Mouse (Mus musculus): Measurements from ENCODE around the gene Zfp764.
"Not testable (repeated sequence)": the region's sequence is repeated elsewhere in the genome, so short reads cannot be mapped to it uniquely, and the experiment has no call there.

Zfp764 gene

DNA sequence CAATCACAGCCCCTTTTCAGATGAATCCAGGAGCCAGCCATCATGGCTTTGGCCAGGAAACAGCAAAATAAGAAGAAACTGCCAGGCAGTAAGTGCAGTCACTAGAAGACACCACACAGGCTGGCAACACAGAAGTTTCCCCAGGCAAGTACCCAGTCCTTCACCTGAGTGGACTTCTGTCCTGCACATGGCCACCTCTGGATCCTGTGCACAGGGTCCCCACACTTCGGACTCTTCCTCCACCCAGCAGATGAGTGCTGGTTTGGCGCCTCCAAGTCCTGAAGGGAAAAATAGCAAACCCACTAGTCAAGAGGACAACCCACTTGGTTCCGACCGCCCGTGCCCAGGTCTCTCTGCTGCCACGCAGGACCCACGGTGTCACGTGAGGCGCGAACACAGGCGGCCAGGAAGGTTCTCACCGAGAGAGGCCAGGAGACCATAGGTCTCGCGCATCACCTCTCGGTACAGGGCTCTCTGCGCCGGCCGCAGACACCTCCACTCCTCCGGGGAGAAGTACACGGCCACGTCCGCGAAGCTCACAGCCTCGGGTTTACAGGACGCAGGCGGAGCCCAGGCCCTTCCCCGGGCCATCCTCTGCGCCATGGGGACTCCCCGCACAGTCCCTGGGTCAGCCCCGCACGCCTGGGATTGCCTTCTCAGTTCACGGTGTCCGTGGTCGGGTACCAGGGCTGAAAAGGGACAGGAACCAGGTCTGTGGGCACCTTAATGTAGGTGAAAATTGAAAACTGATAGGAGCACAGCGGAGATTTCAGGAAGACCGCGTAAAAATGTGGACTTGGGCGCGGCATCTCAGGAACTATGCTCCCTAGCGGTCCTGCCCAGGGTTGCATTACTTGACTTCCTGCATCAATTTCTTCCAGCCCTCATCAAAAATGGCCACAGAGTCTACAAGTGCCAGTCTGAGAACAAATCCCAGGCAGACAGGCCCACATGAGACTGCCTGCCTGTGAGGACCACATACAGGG, at the start of gene Zfp764:
Zfp764 (minus strand) TSS at position 821 of the 986 bp plus-strand sequence.
- DNase-seq (ENCODE audit: low read depth): peak; percentile 87

GRCm38 (mm10) chr7:127454905-127455304, 48.3 kb upstream of the Zfp764 start:
- no peak for DNase-seq (ENCODE audit: low read depth)

DNA sequence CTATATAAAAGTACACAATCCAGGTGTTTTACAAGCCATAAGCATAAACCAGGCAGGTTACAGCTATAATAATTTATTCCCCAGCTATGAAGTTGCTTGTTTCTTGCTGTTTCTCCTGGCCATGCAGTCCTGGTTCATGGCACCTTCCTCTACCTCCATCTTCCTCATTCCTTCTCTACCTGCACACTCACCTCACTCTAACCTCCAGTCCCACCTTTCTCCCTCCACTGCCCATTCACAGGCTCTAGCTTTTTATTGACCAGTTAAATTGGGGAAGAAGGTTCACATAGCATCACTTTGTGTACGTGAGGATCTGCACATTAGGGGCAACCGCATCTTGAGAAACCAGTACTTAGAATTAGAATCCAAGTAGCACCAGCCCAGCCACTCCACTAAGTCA, 46.4 kb upstream of the Zfp764 start:
- DNase-seq (ENCODE audit: low read depth): no peak

- DNase-seq (ENCODE audit: low read depth): no peak
Observed at GRCm38 (mm10) chr7:127449966-127450365, 43.3 kb upstream of the Zfp764 start.

DNA sequence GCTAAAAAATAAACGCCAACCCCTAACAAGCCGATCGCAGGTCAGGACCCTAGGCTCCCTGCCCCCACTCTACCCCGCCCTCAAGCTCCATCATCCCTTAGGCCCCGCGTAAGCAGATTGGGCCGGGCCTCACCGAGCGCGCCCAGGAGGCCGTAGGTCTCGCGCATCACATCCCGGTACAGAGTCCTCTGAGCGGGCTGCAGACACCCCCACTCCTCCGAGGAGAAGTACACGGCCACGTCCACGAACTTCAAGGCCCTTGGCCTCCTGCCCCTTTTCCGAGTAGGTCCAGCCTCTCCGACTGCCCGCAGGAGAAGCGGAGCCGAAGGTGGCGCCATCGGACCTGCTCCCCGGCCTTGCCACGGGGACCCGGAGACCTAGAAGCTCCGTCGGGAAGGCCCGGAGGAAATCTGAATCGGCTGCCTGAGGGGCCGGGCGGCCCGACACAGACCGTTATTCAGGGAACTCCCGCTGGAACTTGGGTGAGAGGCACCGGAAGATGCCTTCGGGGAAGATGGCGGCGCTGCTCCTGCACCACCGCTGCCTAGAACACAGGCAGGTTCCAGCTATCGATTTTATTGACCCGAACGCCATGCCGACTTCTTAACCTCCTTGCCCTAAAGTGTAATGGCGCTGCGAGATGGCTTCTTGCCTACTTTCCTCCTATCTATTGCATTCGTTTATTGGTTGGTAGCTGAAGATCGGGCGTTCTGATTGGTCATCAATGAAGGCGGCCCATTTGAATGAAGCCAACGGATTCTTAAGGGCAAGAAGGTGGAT, 42.1 kb upstream of the Zfp764 start, which contains the start of gene Zfp689:
Zfp689 (minus strand) TSS at position 638 of the 780 bp plus-strand sequence.
- peak; percentile 96 for DNase-seq (ENCODE audit: low read depth)

DNA sequence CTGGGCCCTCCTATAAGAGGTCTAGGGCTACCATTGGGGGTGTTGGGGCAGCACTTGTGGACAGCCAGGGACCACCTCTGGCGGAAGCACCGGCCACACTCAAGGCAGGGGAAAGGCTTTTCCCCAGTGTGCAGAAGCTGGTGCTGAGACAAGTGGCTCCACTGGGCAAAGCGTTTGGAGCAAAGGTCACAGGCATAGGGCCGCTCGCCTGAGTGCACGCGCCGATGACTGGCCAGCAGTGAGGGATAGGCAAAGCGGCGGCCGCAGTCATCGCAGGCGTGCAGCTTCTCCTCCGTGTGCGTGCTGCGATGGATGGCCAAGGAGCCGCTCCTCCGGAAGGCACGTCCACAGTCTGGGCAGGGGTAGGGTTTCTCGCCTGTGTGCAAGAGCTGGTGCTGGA, 37.4 kb upstream of the Zfp764 start:
- no peak for DNase-seq (ENCODE audit: low read depth)

GRCm38 (mm10) chr7:127437724-127438123, 31.1 kb upstream of the Zfp764 start:
- no peak for DNase-seq (ENCODE audit: low read depth)

GRCm38 (mm10) chr7:127435206-127435605, 28.6 kb upstream of the Zfp764 start:
- DNase-seq (ENCODE audit: low read depth): no peak

GRCm38 (mm10) chr7:127426354-127426753, 19.7 kb upstream of the Zfp764 start:
- DNase-seq (ENCODE audit: low read depth): no peak

DNA sequence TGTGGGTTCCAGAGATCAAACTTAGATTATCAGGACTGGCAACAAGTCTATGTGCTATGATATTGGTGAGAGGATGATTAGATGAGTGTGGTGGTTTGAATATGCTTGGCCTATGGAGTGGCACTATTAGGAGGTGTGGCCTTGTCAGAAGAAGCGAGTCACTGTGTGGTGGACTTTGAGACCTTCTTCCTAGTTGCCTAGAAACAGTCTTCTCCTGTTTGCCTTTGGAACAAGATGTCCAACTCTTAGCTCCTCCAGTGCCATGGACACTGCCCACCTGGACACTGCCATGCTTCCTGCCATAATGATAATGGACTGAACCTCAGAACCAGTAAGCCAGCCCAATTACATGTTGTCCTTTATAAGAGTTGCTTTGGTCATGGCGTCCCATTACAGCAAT, 19.3 kb upstream of the Zfp764 start:
- no peak for DNase-seq (ENCODE audit: low read depth)

GRCm38 (mm10) chr7:127425291-127425690, 18.7 kb upstream of the Zfp764 start:
- DNase-seq (ENCODE audit: low read depth): no peak

- DNase-seq (ENCODE audit: low read depth): no peak
Observed at GRCm38 (mm10) chr7:127422247-127422646, 15.6 kb upstream of the Zfp764 start.

- DNase-seq (ENCODE audit: low read depth): peak; percentile 88
Observed at GRCm38 (mm10) chr7:127421388-127422191, 15.0 kb upstream of the Zfp764 start, which contains the start of gene Zfp688. Gene Zfp688 (minus strand): TSS chr7:127422068.

GRCm38 (mm10) chr7:127411418-127411817, 4.8 kb upstream of the Zfp764 start:
- no peak for DNase-seq (ENCODE audit: low read depth)

DNA sequence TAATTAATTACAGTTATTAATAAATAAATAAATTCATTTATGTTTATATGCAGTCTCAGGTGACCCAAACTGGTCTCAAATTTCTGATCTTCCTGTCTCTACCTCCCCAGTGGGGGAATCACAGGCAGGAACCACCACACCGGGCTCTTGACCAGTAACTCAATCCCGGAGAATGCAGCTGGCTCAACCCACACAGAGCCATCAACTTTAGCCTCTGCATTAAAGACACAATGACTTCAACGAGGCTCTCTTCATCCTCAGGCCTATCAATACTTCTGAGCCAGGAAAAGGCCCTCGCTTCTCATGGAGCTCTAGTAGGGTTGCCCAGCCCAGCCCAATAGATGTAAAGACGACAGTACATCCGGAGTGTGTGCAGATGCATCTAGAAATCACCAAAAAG, 2.5 kb downstream of the Zfp764 start:
- not testable (repeated sequence) for DNase-seq (ENCODE audit: low read depth)

DNA sequence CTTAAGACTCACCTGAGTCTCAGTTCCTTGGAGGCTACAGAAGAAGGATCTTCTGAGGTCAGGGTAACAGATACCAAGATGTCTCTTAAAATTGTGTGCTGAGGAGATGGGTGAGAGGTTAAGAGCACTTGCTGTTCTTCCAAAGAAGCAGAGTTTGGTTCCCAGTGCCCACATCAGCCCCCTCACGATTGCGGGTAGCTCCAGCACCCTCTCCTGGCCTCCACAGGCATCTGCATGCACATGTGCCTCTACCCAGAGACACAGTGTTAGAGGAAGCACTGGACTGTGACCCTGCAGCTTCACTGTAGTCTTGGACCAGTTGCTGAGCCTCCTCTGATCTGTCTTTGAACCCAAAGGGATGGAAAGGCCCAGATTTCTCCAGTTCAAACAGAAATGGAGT, 3.6 kb downstream of the Zfp764 start:
- DNase-seq (ENCODE audit: low read depth): no peak

DNA sequence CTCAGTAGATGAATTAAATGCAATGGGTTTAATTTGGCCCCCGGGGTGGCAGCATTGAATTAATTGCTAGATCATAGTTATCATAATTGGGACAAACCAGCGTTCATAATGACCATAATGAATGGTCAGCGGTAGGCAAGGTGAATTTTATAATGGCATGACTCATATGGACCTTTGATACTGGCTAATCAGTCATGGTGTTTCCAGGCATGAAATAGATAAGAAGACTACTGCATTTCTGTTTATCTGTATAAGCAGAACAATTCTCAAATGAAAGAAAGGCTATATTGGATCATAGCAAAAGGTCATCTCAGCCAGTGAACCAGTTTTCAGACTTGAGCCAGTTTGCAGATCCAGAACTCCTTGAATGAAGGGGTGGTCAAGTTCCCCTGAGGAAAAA, 6.3 kb downstream of the Zfp764 start:
- DNase-seq (ENCODE audit: low read depth): no peak

GRCm38 (mm10) chr7:127393944-127394333, 12.7 kb downstream of the Zfp764 start:
- DNase-seq (ENCODE audit: low read depth): no peak

- peak; percentile 100 for DNase-seq (ENCODE audit: low read depth)
Observed at GRCm38 (mm10) chr7:127393157-127393943, 13.3 kb downstream of the Zfp764 start, which contains the start of gene E430018J23Rik. Gene E430018J23Rik (minus strand): TSS chr7:127393629.

GRCm38 (mm10) chr7:127392251-127392824, 14.3 kb downstream of the Zfp764 start:
- DNase-seq (ENCODE audit: low read depth): no peak

- DNase-seq (ENCODE audit: low read depth): no peak
Observed at GRCm38 (mm10) chr7:127391538-127391937, 15.1 kb downstream of the Zfp764 start.

All from c-Kit-positive CD71-negative TER-119-negative erythroid progenitor cells, embryonic 14.5 days (primary cell).